Mouse (Mus musculus) cortical plate, adult 2 months (tissue): Measurements from ENCODE around the gene Mob1a.

Experiments
- CTCF ChIP-seq: fragments of 200-500 bp; IDR thresholded peaks from 2 replicates; pipeline ENCODE4 v1.5.1; 2011; ENCODE audit warnings: mild to moderate bottlenecking, control low read depth, low read length; ENCODE audit not compliant: insufficient read depth; ENCODE audit errors: extremely low read depth
- POLR2A ChIP-seq: fragments of 200-500 bp; IDR thresholded peaks from 2 replicates; pipeline ENCODE4 v1.6.1; 2011; ENCODE audit warnings: mild to moderate bottlenecking, low read length, control low read depth; ENCODE audit not compliant: insufficient read depth; ENCODE audit errors: extremely low read depth

- TF ChIP-seq CTCF: no peak
- no peak for TF ChIP-seq POLR2A
Measured at GRCm38 (mm10) chr6:83352666-83353410, 27.0 kb downstream of the Mob1a start.
